Mouse (Mus musculus): Measurements from ENCODE around the gene Sgcd. TPM values are rescaled to one million over a fixed set of nuclear protein-coding genes. Genes with fewer than 3 reads are reported as not detected.

Gene Sgcd
- polyA plus RNA-seq, 1 experiment from 2014 or later = 3.4 TPM

DNA sequence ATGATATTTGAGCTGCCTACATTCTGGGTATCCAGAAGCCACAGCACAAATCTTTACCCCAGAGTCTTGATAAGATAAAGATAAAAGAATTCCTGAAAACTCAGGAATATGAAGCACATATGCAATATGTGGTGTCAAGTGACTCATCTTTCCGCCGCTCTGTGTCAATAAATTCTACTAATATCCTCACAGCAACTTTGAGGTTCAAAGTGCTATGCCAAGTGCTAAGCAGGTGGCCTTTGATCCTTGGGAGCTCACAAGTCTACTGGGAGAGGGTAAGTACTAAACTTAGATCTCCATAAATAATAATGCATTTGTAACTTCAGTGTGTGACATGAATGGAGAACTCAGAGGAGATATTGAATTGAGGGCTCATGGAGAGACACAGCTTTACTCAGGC lies 848.9 kb downstream of the Sgcd start:
- no peak overlapping the region for H3K4me3 ChIP-seq (ENCODE audit: low read depth, low read length)
- no peak overlapping the region for H3K9ac ChIP-seq (replicated peaks; ENCODE audit: low read length)
- no peaks in the 10 kb centered on the region for H3K36me3 ChIP-seq (replicated peaks; ENCODE audit: control insufficient read depth, insufficient read depth, low read depth, low read length)
- DNase-seq (ENCODE audit: low spot score) (no peak), ATAC-seq (replicated peaks; ENCODE audit: insufficient number of reproducible peaks, low FRiP score, low TSS enrichment, low read depth) (no peak)
- H3K4me1 ChIP-seq (ENCODE audit: control insufficient read depth, insufficient read depth, low read length) = no peaks in the 10 kb centered on the region
- H3K27me3 ChIP-seq (ENCODE audit: control insufficient read depth, insufficient read depth, low read length) = no peaks in the 10 kb centered on the region
- H3K9me3 ChIP-seq (replicated peaks; ENCODE audit: control insufficient read depth, low read length) = no peaks in the 10 kb centered on the region
- H3K27ac ChIP-seq (replicated peaks; ENCODE audit: low read depth, low read length) = no peak overlapping the region
- WGBS = 93% methylated on average over 2 of the region's 2 CpGs
- H3K4me2 ChIP-seq (ENCODE audit: low read depth, low read length) = no peak overlapping the region

DNA sequence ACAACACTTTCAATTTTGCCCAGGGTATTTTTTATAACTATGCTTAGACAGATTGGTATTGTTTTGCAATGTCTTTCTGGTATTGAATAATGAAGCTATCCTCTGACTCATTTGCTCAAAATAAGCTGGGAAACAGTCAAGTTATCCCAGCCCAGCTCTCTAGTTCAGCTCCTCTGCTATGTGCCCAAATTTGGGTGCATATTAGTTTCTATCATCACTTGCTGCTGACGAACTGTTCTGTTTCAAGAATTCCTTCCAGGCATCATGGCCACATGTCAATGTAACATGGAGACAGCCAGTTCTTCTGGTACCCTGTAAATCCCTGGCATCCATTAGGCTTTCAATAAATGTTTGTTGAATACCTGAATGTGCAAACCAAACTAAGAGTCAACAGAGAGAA lies 849.5 kb downstream of the Sgcd start:
- Histone ChIP-seq H3K27me3 (ENCODE audit: control insufficient read depth, insufficient read depth, low read length) (no peaks in the 10 kb centered on the region), H3K4me3 (ENCODE audit: low read depth, low read length) (no peak overlapping the region), H3K36me3 (replicated peaks; ENCODE audit: control insufficient read depth, insufficient read depth, low read depth, low read length) (no peaks in the 10 kb centered on the region), H3K9ac (replicated peaks; ENCODE audit: low read length) (no peak overlapping the region), H3K27ac (replicated peaks; ENCODE audit: low read depth, low read length) (no peak overlapping the region), H3K4me1 (ENCODE audit: control insufficient read depth, insufficient read depth, low read length) (no peaks in the 10 kb centered on the region), H3K4me2 (ENCODE audit: low read depth, low read length) (no peak overlapping the region), H3K9me3 (replicated peaks; ENCODE audit: control insufficient read depth, low read length) (no peaks in the 10 kb centered on the region)
- 77% methylated on average over 1 of the region's 1 CpGs for WGBS
- ATAC-seq (replicated peaks; ENCODE audit: insufficient number of reproducible peaks, low FRiP score, low TSS enrichment, low read depth) (no peak), DNase-seq (ENCODE audit: low spot score) (no peak)

DNA sequence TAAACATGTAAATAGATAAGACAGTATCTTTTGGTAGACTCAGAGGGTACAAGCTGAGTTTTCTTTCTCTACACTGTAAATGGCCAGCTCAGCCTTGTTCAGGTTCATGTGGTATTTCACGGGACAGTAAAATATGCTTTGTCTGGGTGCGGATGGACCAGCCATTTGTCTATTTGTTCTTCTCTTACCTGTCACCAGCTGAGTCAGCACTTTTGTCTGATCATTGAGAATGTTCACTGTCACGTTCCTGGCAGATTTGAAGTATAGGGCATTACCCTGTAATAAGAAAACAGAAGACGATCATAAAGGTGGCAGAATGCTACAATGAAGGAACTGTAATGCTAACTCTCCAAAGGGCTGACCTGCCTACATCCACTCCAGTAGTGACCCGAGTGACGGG lies 856.4 kb downstream of the Sgcd start:
- Histone ChIP-seq H3K4me1 (ENCODE audit: control insufficient read depth, insufficient read depth, low read length) (no peaks in the 10 kb centered on the region), H3K27me3 (ENCODE audit: control insufficient read depth, insufficient read depth, low read length) (no peaks in the 10 kb centered on the region), H3K4me2 (ENCODE audit: low read depth, low read length) (no peak overlapping the region), H3K4me3 (ENCODE audit: low read depth, low read length) (no peak overlapping the region), H3K9me3 (replicated peaks; ENCODE audit: control insufficient read depth, low read length) (no peaks in the 10 kb centered on the region), H3K9ac (replicated peaks; ENCODE audit: low read length) (no peak overlapping the region), H3K27ac (replicated peaks; ENCODE audit: low read depth, low read length) (no peak overlapping the region), H3K36me3 (replicated peaks; ENCODE audit: control insufficient read depth, insufficient read depth, low read depth, low read length) (no peaks in the 10 kb centered on the region)
- DNase-seq (ENCODE audit: low spot score) = no peak
- 90% methylated on average over 6 of the region's 6 CpGs for WGBS
- no peak for ATAC-seq (replicated peaks; ENCODE audit: insufficient number of reproducible peaks, low FRiP score, low TSS enrichment, low read depth)

DNA sequence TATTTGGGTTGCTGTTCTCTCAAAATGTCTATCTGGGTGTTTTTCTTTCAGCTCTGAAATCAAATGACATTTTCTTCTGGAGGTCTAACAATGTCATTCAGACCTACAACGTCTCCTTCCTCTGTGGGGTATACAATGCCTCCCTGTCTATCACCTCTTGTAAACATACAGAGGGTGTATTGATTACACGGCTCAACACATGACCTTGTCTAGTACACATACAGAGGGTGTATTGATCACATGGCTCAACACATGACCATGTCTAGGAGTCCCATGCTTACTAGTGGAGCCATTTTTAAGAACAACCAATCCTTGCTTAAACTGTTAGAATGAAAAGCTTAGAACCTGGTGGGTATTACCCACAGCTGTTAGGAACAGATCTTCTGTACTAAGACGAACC lies 858.3 kb downstream of the Sgcd start:
- Histone ChIP-seq H3K27ac (replicated peaks; ENCODE audit: low read depth, low read length) (no peak overlapping the region), H3K4me2 (ENCODE audit: low read depth, low read length) (no peak overlapping the region)
- 70% methylated on average over 3 of the region's 3 CpGs for WGBS

DNA sequence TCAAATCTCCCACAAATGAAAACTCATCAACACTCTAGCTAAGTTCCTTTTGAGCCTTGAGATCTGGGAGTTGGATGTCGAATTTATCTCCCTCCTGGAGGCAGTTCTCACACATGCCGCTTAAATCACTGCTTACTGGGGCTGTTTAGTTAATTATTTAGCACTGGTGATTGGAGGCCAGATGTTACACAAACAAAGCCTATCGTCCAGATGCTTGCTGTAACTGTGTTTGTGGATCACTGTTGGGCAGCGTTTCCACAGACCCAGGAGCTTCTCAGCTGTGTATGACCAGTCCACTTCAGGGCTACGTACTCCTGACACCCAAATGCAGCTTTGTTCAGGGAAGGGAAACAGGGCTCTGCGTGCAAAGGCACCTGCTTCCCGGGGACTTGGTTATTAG lies 858.8 kb downstream of the Sgcd start:
- Histone ChIP-seq H3K27me3 (ENCODE audit: control insufficient read depth, insufficient read depth, low read length) (no peaks in the 10 kb centered on the region), H3K36me3 (replicated peaks; ENCODE audit: control insufficient read depth, insufficient read depth, low read depth, low read length) (no peaks in the 10 kb centered on the region), H3K9me3 (replicated peaks; ENCODE audit: control insufficient read depth, low read length) (no peaks in the 10 kb centered on the region), H3K9ac (replicated peaks; ENCODE audit: low read length) (no peak overlapping the region), H3K4me3 (ENCODE audit: low read depth, low read length) (no peak overlapping the region), H3K4me2 (ENCODE audit: low read depth, low read length) (no peak overlapping the region), H3K27ac (replicated peaks; ENCODE audit: low read depth, low read length) (no peak overlapping the region), H3K4me1 (ENCODE audit: control insufficient read depth, insufficient read depth, low read length) (no peaks in the 10 kb centered on the region)
- WGBS = 54% methylated on average over 7 of the region's 7 CpGs
- ATAC-seq (replicated peaks; ENCODE audit: insufficient number of reproducible peaks, low FRiP score, low TSS enrichment, low read depth) (no peak), DNase-seq (ENCODE audit: low spot score) (no peak)

More for the DNA sequence above, 858.3 kb downstream of the Sgcd start:
- DNase-seq (ENCODE audit: low spot score) (no peak), ATAC-seq (replicated peaks; ENCODE audit: insufficient number of reproducible peaks, low FRiP score, low TSS enrichment, low read depth) (no peak)
- Histone ChIP-seq H3K9me3 (replicated peaks; ENCODE audit: control insufficient read depth, low read length) (no peaks in the 10 kb centered on the region), H3K4me3 (ENCODE audit: low read depth, low read length) (no peak overlapping the region), H3K9ac (replicated peaks; ENCODE audit: low read length) (no peak overlapping the region), H3K27me3 (ENCODE audit: control insufficient read depth, insufficient read depth, low read length) (no peaks in the 10 kb centered on the region), H3K4me1 (ENCODE audit: control insufficient read depth, insufficient read depth, low read length) (no peaks in the 10 kb centered on the region), H3K36me3 (replicated peaks; ENCODE audit: control insufficient read depth, insufficient read depth, low read depth, low read length) (no peaks in the 10 kb centered on the region)

DNA sequence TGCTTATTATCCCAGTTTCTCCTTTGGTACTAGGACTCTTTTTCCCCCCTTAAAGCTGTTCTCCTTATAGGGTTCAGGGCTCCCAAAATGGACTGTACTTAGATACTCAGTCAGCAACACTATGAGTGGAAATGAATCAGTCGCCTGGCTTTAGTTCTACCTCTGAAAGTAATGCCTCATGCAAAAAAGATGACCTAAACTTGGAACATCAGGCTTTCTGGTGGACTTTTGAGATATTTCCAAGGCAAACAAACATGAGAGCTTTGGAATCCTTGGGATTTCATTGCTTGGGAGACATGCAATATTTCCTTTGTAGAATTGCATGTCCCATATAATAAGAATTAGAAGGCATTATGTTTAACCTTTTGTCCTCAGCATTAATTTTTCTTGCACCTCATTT lies 859.6 kb downstream of the Sgcd start:
- ATAC-seq (replicated peaks; ENCODE audit: insufficient number of reproducible peaks, low FRiP score, low TSS enrichment, low read depth) (no peak), DNase-seq (ENCODE audit: low spot score) (no peak)
- no peak overlapping the region for H3K4me2 ChIP-seq (ENCODE audit: low read depth, low read length)
- no peaks in the 10 kb centered on the region for H3K4me1 ChIP-seq (ENCODE audit: control insufficient read depth, insufficient read depth, low read length)
- no peak overlapping the region for H3K9ac ChIP-seq (replicated peaks; ENCODE audit: low read length)
- H3K36me3 ChIP-seq (replicated peaks; ENCODE audit: control insufficient read depth, insufficient read depth, low read depth, low read length) = no peaks in the 10 kb centered on the region
- H3K4me3 ChIP-seq (ENCODE audit: low read depth, low read length) = no peak overlapping the region
- 84% methylated on average over 1 of the region's 1 CpGs for WGBS
- H3K9me3 ChIP-seq (replicated peaks; ENCODE audit: control insufficient read depth, low read length) = no peaks in the 10 kb centered on the region
- H3K27me3 ChIP-seq (ENCODE audit: control insufficient read depth, insufficient read depth, low read length) = no peaks in the 10 kb centered on the region
- H3K27ac ChIP-seq (replicated peaks; ENCODE audit: low read depth, low read length) = no peak overlapping the region

DNA sequence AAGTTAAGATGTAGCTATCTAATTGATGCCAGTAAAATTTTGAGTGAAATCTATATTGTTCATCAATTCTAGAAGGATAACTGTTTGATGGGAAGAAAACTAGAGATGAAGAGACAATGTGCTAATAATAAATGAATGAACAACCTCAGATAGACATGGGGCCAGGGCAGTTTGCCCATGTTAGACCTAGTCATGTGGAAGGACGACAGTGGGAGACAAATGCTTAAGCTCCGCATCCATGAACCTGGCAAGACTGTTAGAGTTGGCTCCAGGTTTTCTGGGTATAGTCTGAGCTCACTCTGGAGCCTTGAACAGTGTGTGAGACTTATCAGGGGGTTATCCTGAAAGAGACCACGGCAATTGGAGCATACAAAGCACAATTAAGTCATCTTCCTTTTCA lies 860.4 kb downstream of the Sgcd start:
- ATAC-seq (replicated peaks; ENCODE audit: insufficient number of reproducible peaks, low FRiP score, low TSS enrichment, low read depth) (no peak), DNase-seq (ENCODE audit: low spot score) (no peak)
- H3K4me2 ChIP-seq (ENCODE audit: low read depth, low read length) = no peak overlapping the region
- no peak overlapping the region for H3K27ac ChIP-seq (replicated peaks; ENCODE audit: low read depth, low read length)
- H3K4me3 ChIP-seq (ENCODE audit: low read depth, low read length) = no peak overlapping the region
- H3K4me1 ChIP-seq (ENCODE audit: control insufficient read depth, insufficient read depth, low read length) = no peaks in the 10 kb centered on the region
- H3K27me3 ChIP-seq (ENCODE audit: control insufficient read depth, insufficient read depth, low read length) = no peaks in the 10 kb centered on the region
- no peaks in the 10 kb centered on the region for H3K36me3 ChIP-seq (replicated peaks; ENCODE audit: control insufficient read depth, insufficient read depth, low read depth, low read length)
- no peaks in the 10 kb centered on the region for H3K9me3 ChIP-seq (replicated peaks; ENCODE audit: control insufficient read depth, low read length)
- WGBS = 83% methylated on average over 3 of the region's 3 CpGs
- no peak overlapping the region for H3K9ac ChIP-seq (replicated peaks; ENCODE audit: low read length)

DNA sequence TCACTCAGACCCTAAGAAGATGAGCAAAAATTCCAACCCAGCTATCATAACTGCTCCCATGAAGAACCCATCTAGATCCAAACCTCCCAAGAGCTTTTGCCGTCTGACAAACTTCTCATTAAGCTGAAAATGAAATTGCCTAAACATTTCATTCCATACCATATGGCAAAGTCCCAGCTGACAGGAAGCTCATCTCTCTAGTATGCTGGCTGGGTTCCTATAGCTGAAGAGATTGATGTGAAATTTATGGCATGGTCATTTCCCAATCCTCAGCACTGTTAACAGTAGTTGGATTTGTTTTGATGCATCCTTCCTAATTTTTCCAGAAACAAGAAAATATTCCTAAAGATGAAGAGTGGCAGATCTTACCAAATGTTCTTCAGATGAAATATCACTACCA lies 867.9 kb downstream of the Sgcd start:
- ATAC-seq (replicated peaks; ENCODE audit: insufficient number of reproducible peaks, low FRiP score, low TSS enrichment, low read depth) (no peak), DNase-seq (ENCODE audit: low spot score) (no peak)
- no peaks in the 10 kb centered on the region for H3K27me3 ChIP-seq (ENCODE audit: control insufficient read depth, insufficient read depth, low read length)
- H3K4me3 ChIP-seq (ENCODE audit: low read depth, low read length) = no peak overlapping the region
- WGBS = 89% methylated on average over 1 of the region's 1 CpGs
- H3K9ac ChIP-seq (replicated peaks; ENCODE audit: low read length) = no peak overlapping the region
- H3K36me3 ChIP-seq (replicated peaks; ENCODE audit: control insufficient read depth, insufficient read depth, low read depth, low read length) = no peaks in the 10 kb centered on the region
- H3K4me1 ChIP-seq (ENCODE audit: control insufficient read depth, insufficient read depth, low read length) = no peaks in the 10 kb centered on the region
- H3K27ac ChIP-seq (replicated peaks; ENCODE audit: low read depth, low read length) = no peak overlapping the region
- no peaks in the 10 kb centered on the region for H3K9me3 ChIP-seq (replicated peaks; ENCODE audit: control insufficient read depth, low read length)
- no peak overlapping the region for H3K4me2 ChIP-seq (ENCODE audit: low read depth, low read length)

Data from embryonic facial prominence, embryonic 11.5 days (tissue).